Mouse (Mus musculus): ENCODE data around the gene Pax4. TPM values are rescaled to one million over a fixed set of nuclear protein-coding genes. Genes with fewer than 3 reads are reported as not detected.

The Pax4 gene
- polyA plus RNA-seq (2012; rRNA removed): 0.25 and 0.40 TPM in 2 replicates

DNA sequence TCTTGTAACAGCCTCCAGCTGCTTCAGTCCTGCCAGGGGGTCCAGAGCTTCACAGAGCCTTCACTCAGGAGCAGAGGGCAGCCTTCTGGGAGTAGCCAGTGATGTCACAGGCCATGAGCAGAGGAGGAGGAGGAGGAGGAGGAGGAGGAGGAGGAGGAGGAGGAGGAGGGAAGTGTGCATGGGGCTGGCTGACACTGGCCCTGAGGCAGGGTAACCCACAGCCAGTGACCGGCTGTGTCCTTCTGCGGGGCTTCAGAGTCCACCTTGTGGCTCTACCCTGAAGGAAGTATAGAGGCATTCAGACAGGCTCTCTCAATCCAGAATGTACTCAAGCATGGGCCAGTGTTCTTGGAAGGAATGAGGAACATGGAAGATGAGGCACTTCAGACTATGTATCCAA is at the start of gene Pax4:
Gene Pax4 (minus strand): TSS at position 101 of the 400 bp plus-strand sequence.
- DNase-seq (ENCODE audit: low read depth, low spot score): no peak
- 76% methylated on average over 2 of the region's 2 CpGs for WGBS

DNA sequence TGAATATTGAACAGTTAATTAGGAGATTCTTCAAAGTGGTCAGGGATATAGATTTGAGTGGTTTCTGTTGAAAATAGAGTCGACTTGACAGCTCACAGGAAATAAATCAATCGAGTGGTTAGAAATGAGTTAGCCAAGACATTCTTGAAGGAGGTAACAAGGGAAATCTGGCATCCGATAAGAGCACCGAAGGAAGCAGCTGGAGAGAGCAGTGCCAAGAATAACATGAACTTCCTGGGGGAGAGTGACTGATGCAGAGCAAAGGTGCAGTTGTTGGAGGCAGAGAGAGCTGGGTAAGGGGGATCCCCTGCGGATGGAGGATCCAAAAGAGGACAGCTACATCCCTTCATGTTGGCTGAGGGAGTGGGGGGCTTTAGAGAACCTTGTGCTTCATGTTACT is 48.7 kb upstream of the Pax4 start:
- WGBS: 26% methylated on average over 5 of the region's 5 CpGs
- no peak for DNase-seq (ENCODE audit: low read depth, low spot score)

DNA sequence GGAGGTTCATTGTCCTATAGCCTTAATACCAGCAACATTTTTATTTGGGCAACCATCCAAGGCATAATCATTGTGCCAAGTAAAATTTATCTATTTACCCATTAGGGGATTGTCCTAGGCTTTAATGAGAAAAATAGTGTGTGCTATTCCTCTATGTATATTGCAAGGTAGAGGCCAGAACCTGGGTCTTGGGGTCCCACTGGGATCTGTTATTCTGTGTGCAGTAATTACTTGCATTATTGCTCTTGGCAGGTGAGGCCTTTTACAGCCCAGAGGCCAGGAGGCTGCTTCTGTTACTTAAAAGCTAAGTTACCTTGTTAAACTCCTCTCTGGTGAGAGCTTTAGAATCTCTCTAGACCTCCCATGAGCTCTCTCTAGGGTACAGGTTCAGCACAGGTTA is 42.0 kb upstream of the Pax4 start:
- no peak for DNase-seq (ENCODE audit: low read depth, low spot score)

DNA sequence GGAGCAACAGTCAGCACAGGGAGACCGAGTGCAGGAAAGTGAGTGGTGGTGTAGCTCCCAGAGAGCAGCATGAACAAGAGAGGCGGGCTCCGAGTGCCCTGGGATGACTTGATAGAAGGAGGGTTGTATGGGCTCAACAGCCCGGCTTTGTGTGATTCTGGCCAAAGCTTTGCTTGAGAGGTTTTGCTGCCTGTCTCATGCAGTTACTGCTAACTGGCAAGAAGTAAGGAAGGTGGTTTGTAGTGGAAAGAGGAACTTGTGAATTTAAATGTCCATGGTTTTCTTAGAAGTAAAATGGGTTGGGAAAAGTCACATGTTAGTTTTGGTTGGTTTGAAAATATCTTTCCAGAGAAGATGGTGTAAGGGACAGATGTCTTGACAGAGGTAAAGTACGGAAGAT is 41.5 kb upstream of the Pax4 start:
- WGBS: 79% methylated on average over 5 of the region's 5 CpGs
- no peak for DNase-seq (ENCODE audit: low read depth, low spot score)

DNA sequence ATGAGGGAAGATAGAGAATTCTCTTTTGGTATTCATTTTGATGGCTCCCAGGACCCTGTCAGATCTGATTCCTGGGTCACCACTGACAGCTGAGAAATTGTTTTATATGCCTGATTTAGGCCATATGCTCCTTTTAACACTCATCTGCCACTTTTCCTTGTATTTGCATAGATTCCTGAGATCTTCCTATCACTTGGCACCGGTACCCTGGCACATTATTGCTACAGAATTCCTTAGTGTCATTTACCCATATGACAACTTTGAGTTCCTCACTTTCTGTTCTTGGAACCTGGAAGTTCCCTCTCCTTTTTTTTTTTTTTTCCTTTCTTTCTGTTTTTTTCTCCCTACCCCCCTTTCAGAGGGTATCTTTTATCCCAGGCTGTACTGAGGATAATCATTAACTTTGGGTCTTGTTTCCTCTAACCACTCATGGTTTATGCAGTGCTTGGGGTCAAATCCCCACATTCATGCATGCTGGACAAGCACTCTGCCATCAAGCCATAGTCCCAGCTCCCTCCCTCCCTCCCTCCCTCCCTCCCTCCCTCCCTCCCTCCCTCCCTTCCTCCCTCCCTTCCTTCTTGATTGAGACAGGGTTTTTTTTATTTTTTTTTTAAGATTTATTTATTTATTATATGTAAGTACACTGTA is 39.2 kb upstream of the Pax4 start:
- DNase-seq (ENCODE audit: low read depth, low spot score): no peak
- WGBS: 39% methylated on average over 1 of the region's 1 CpGs

DNA sequence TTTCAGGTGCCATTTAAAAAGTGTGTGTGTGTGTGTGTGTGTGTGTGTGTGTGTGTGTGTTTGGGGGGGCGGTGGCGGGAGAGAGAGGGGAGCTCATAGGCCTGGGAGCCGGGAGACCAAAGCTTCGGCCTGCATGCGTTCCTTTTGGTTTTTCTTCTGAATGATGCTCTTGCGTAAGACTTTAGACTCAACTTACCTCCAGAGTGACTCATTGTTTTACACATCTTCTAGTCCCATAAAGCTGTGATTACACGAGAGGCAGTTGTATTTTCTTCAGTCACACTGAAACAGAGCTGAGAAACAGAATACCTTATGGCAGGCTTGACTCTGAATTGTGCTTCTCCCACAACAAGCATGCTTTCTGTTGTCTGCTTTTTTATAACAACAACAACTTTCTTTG is 37.8 kb upstream of the Pax4 start:
- DNase-seq (ENCODE audit: low read depth, low spot score): no peak
- WGBS: 38% methylated on average over 7 of the region's 7 CpGs

DNA sequence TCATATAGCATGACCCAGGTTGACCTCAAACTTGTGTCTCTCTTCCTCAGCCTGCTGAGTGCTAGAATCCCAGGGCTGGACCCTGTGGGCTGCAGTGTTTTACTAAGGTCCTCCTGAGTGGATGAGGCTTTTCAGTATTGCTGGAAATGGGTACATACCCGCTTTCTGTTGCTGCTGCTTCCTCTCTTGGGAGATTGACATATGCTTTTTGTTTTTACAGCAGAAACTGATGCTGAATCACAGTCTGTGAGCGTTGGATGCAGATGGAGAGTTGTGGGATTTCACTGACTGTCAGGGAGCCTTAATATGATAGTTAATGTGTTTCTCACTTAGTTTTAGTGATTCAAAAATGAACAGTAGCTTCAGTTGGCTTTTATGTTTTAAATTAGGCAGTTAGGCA is 37.3 kb upstream of the Pax4 start:
- DNase-seq (ENCODE audit: low read depth, low spot score): no peak
- 79% methylated on average over 2 of the region's 2 CpGs for WGBS

DNA sequence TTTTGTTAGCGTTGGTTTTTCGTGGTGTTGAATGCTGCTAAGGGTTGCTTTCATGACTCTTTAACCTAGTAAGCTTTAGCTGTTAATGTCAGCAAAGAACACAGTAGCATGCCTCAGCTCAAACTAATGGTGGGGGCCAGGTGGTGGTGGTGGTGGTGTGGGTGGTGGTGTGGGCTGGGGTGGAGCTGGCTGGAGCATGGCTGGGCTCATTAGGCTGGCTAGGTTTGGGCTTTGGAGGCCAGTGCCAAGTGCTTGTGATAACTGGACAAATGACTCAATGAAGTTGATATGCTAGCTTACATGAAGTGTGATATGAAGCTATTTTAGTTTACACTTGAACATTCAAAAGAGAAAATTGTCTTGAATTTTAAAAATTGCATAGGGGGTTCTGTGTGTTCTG is 36.9 kb upstream of the Pax4 start:
- DNase-seq (ENCODE audit: low read depth, low spot score): no peak
- 93% methylated on average over 2 of the region's 2 CpGs for WGBS

DNA sequence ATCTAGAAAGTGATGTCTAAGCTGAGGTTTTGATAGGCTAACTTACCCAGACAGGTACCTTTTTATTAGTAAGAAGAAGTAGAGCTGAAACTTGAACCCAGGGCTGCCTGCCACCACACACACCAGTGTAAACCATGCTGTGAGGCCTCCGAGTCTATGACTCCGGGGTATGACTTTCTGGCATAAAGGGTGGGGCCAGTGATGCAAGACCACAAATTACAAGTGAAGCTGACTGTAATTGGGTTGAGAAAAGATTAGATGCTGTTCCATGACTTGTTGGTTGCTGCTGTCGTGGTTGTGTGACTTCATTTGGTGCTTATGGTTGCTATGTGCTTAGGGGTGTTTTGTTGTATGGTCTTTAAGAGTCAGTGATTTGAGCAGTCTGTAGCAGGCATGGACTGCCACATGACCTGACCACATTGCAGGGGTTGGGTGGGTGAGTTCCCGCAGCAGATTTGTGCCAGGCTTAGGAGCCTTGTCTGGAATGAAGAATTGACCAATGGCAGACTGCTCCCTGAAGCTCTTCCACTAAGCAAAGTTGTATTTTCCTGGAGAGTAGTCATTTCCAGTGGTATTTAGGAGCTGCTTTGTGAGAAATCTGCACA is 33.7 kb upstream of the Pax4 start:
- no peak for DNase-seq (ENCODE audit: low read depth, low spot score)
- 40% methylated on average over 4 of the region's 4 CpGs for WGBS

DNA sequence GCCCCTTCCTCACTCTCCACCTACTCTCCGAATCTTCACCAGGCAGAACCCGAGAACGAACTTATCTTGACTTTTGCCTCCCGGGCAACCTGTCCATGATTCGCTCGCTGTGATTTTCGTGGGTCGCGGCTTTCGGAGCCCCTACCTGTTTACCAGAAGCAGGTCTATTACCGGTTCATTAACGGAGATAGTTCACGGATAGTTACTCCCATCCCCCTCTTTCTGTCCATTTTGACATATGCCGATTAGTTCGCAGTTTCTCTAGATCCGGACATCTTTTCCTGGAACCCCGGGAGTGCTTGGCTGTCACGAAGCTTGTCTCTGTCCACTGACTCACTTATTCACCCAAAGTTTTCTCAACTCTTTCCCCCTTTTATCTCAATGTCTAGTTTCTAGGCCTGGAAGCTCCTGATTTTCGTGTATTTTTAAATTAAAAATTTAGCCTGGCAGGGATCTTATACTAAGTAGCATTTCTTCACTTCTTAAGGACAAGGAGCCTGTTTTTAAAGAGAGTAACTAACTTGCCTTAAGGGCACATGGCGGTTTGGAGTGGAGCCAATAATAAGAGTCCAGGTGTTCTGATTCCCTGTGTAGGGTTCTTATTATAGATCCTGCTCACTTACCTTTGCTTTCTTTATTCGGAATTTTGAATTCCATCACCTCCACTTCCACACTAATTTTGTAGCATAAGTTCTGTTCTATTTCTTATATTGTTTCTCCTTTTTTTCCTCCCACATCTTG is 31.8 kb upstream of the Pax4 start:
- WGBS: 2% methylated on average over 21 of the region's 21 CpGs
- no peak for DNase-seq (ENCODE audit: low read depth, low spot score)

DNA sequence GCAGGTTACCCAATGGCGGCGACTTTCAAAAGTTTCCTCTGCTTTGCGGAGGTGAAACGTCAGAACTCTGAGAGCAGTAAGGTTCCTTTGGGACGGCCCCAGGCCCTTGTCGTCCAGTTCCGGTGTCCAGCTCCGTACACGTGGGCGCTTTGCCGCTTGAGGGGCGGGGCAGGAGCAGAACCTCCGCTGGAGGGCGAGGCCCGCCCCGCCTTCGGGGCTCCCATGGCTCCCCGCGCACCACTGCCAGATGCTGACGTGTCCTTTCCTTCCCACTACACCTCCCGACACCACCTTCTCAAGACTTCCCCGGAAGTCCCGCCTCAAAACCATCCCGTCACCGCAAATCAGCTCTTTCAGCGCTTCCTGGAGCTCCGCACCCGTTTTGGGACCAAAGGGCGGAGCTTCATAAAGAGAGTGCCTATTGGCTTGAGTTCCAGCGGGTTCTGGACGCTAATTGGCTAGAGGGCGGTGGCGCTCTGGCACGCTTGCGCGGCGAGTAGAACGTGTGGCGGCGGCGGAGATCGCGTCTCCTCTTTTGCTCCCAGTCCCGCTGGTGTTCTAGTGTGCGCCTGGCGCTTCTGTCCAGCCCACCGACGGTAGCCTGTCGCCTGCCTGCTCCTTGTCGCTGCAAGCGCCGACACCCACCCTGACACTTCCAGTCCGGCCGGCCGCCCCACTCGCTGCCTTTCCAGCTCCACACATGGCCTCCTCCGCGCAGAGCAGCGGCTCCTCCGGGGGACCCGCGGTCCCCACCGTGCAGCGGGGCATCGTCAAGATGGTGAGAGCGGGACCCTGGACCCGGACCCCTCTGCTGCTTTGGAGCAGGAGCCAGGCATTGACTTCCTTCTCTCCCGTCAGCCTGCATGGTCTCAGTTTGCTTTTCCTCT is 31.0 kb upstream of the Pax4 start:
- DNase-seq (ENCODE audit: low read depth, low spot score): peak; percentile 100
- whole genome bisulfite sequencing: under 1% methylated on average over 68 of the region's 68 CpGs

DNA sequence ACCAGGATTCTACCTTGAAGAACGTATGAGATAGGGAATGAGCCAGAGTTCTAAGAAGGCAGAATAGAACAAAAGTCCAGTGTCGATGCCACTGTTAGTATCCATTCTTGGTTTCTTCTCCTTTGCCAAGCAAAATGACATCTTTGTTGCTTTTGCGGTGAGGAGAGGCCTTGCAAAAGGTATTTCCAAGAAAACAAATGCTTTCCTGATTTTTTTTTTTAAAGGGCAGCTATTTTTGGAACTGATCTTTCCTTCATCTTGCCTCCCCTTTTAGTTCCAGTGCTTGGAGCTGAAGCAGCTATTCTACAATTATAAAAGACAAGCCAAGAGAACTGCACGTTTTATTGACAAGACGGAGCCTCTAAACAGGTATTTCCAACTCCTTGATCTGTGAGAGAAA is 25.7 kb upstream of the Pax4 start, which contains the start of gene Snd1:
Gene Snd1 (plus strand): TSS at position 301 of the 400 bp plus-strand sequence.
- WGBS: 83% methylated on average over 5 of the region's 5 CpGs
- DNase-seq (ENCODE audit: low read depth, low spot score): no peak

DNA sequence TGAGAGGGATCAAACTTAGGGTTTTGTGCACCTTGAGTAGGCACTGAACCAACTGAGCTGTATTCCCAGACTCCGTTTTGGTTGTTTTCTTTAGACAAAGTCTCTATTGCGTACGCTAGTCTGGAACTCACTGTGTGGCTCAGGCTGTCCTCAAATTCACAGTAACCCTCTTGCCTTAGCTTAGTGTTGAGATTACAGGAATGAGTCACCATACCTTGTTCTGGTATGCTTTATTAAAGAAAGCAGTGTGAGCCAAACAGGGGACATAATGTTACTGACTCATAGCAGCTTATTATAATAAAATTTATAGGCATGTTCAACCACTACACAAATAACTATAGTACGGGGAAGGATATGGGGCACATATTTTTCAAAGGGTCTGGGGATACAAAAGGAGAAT is 25.1 kb upstream of the Pax4 start:
- WGBS: 73% methylated on average over 4 of the region's 4 CpGs
- DNase-seq (ENCODE audit: low read depth, low spot score): no peak

DNA sequence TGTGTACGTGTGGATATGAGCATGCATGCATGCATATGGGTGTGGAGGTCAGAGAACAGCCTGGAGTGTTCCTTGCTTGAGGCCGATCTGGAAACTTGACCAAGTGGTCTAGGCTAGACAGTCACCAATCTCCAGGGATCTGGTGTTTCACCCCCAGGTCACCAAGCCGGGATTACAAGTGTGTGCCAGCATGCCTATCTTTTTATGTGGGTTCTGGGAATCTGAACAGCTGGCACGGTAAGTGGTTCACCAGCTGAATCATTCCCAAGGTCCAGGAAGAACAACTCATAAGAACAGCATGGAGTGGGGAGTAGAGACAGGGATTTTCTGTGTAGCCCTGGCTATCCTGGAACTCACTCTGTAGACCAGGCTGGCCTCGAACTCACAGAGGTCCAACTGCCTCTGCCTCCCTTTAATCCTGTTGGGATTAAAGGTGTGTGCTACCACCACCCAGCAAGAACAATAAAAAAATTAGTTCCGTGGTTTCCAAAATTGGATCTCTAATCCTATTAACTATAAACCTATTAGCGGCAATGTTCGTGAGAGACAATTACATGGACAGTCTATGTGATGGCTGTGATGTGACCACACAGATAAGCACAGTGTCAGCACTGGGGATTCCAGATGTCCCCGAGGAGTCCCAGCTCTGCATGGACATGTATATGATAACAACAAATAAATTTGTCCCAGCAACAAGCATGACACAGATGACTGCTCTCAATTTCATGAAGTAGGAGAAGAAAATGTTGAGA is 22.3 kb upstream of the Pax4 start:
- 85% methylated on average over 9 of the region's 9 CpGs for WGBS
- no peak for DNase-seq (ENCODE audit: low read depth, low spot score)

DNA sequence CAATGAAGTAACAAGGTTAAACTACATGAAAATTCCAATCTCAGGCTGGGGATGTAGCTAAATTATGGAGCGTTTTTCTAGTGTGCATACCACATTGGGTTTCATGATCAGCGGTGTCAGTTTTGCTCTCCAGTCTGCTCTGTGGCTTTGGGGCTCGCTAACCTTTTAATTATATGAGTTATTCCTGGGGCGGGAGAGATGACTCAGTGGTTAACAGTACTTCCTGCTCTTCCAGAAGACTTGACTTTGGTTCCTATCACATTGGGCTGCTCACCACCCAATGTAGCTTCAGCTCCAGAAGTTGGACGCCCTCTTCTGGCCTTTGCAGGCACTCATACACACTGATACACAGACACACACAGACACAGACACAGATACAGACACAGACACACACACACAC is 21.5 kb upstream of the Pax4 start:
- no peak for DNase-seq (ENCODE audit: low read depth, low spot score)
- WGBS: 67% methylated on average over 5 of the region's 5 CpGs

DNA sequence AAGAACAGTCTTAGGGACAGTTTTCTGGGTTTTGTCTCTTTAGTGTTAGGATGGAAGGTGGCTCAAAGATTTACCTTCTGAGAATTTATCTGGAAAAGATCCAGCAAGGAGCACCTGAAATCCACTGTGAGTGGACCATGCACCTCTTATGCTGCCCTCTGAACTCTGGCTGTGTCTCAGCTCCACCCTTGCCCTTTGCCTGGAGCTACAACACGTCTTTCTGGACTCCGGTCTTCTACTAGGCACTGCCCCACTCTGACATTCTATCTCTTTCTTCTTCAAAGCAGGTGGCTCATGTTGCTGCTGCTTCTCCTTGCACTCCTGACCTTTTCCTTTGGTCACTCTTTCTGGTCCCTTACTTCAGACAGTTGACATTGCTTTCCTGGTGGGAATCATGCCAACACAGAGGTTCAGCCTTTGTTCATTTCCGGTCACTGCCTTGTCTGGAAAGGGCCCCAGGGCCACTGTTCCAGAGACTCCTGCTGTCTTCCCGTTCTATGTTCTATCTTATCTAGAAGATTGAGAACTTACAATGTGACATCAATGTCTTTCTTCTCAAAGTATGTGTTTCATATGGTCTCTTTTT is 21.0 kb upstream of the Pax4 start:
- DNase-seq (ENCODE audit: low read depth, low spot score): no peak
- 41% methylated on average over 4 of the region's 4 CpGs for WGBS

DNA sequence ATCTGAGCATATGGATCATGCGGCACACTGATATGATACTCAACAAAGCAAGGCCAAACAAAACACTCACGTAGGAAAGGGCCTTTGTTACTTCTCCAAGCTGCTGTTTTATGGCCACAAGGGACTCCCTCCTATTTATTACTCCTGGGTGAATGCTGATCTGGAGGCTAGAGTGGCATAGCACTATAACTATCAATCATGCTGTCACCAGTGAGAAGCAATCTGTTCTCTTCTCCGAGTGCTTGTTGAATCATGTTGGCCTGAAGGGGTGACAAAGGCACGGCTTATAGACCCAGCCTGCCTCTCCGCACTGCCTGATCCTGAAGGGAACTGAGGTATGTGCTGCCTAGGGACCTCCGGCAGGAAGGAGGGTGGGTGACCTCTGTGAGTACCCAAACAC is 15.5 kb upstream of the Pax4 start:
- DNase-seq (ENCODE audit: low read depth, low spot score): no peak
- 24% methylated on average over 6 of the region's 6 CpGs for WGBS

DNA sequence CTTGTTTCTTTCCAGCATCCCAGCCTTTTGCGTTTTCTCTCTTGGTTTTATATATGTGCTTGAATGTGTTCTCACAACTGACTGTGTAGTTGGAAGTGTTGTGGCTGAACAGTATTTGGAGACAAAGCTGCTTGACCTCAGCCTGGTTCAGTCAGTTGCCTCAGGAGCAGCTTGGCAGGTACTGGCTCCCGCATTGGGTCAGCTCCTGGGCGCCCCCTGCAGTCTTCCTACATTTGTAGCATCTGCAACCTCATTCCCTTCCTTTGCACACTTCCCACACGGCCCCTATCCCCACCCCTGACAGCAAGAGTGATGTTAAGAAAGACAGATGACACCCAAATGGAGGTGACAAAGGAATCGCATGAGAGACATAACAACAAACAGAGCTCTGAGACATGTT is 11.4 kb upstream of the Pax4 start:
- no peak for DNase-seq (ENCODE audit: low read depth, low spot score)
- 9% methylated on average over 5 of the region's 5 CpGs for WGBS

DNA sequence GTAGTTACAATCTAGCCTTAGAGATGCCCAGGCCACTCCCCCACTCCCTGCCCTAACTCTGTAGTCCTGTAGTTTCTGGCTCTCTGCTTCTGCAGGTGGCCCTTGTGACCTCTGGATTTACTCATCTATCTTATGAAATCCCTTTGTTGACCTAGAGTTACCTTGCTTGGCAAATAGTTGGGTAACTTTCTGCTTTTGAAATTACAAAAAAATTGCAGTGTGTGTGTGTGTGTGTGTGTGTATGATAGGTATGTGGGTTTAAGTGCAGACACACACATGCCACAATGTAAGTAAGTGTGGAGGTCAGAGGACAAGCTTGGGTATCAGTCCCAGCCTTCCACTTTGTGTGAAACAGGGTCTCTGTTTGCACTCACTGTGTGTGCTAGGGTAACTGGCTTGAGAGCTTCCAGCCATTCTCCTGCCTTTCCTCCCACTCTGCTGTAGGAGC is 10.1 kb upstream of the Pax4 start:
- DNase-seq (ENCODE audit: low read depth, low spot score): no peak
